26 mouse cellular contexts compared by ENCODE assay signal in the genomic region with DNA sequence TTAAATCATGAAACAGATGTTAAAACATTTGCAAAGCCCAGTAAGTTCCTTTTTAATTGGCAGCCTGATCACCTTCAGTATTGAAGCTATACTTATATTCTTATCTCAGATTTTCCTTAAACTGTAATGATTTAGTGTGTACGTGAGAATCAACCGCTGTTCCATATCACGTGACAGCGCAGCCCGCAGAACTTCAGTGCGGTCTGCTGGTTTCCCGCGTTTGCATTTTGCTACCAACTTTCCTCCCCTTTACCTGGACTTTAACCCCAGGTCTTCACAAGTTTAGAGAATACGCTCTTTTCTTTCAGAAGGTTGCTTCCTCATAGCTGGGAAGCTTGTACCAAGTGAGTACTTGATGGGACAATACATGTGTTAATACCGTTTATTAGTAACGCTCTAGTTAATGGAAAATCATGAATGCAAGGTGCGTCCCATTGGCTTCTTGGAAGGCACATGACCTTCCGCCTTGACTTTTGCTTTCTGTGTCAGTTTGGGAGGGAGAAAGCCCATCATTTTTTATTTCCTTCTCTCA.
DNase-seq lines count a peak whose midpoint lies in the region; ATAC-seq lines count a peak whose summit lies in the region.
"Had no signal": no experiment of that assay in that cellular context is flagged by ENCODE, and none has a peak within 500 bp of the region (broad histone marks: within the 10 kb centered on the region; RNA-seq: fewer than 3 reads in every experiment).

No protein-coding gene starts in this region.

- ATAC-seq in midbrain, embryonic 11.5 days (ENCODE audit: low FRiP score), result no peak
- ATAC-seq: activated CD4-positive, CD25-positive, alpha-beta regulatory T cell, adult 4 months; CD4-positive, CD25-positive, alpha-beta regulatory T cell, adult 4 months; forebrain, embryonic 15.5 days; hindbrain, postnatal 0 days; inflammation-experienced regulatory T-cells, adult 6 months had no signal

- no peaks in the 10 kb centered on the region for H3K27me3 ChIP-seq in midbrain, embryonic 11.5 days (ENCODE audit: control insufficient read depth, insufficient read depth, low read length)
- H3K27me3 ChIP-seq: embryonic facial prominence, embryonic 12.5 days; forebrain, embryonic 12.5 days; forebrain, embryonic 15.5 days; heart, embryonic 12.5 days; heart, embryonic 15.5 days had no signal

- no peaks in the 10 kb centered on the region for H3K36me3 ChIP-seq in midbrain, embryonic 11.5 days (ENCODE audit: control insufficient read depth, insufficient read depth, low read length)
- H3K36me3 ChIP-seq: embryonic facial prominence, embryonic 12.5 days; forebrain, embryonic 12.5 days; forebrain, embryonic 15.5 days; heart, embryonic 12.5 days; heart, embryonic 15.5 days had no signal

- no peak overlapping the region for H3K4me3 ChIP-seq in brown adipose tissue, adult 24 weeks (ENCODE audit: insufficient read depth, low read depth, low read length)
- no peak overlapping the region for H3K4me3 ChIP-seq in midbrain, embryonic 11.5 days (ENCODE audit: low read depth, low read length)
- H3K4me3 ChIP-seq: embryonic facial prominence, embryonic 12.5 days; erythroblast, embryonic 14.5 days; forebrain, embryonic 12.5 days; forebrain, embryonic 15.5 days; heart, embryonic 12.5 days; heart, embryonic 15.5 days had no signal

- H3K27ac ChIP-seq in brown adipose tissue, adult 24 weeks (replicated peaks; ENCODE audit: low read depth, low read length), result peak overlapping the region; percentile 27; the same call in 1 of the 2 replicates
- H3K27ac ChIP-seq in midbrain, embryonic 11.5 days (ENCODE audit: low read depth, low read length), result no peak overlapping the region
- H3K27ac ChIP-seq: embryonic facial prominence, embryonic 12.5 days; forebrain, embryonic 12.5 days; forebrain, embryonic 15.5 days; heart, embryonic 15.5 days; hindbrain, embryonic 14.5 days; hindbrain, postnatal 0 days had no signal

- peak; percentile 64 for DNase-seq in heart, adult 11 months
- no peak for DNase-seq in heart, postnatal 25 days (ENCODE audit: low spot score)
- DNase-seq in kidney, adult 9 months, result peak; percentile 69
- no peak for DNase-seq in kidney, postnatal 14 days
- DNase-seq in midbrain, embryonic 11.5 days (ENCODE audit: low spot score, missing footprints), result no peak
- DNase-seq: adrenal gland, adult 8-10 months; adrenal gland, postnatal 25 days; cerebellum, adult 18-20 months; cerebellum, adult 9-10 months; cerebellum, postnatal 14 days; gastrocnemius, postnatal 10 days; heart, adult 18-20 months; heart, postnatal 10 days; heart, postnatal 4 days had no signal

- H3K9me3 ChIP-seq in midbrain, embryonic 11.5 days (ENCODE audit: control insufficient read depth, low read length), result no peaks in the 10 kb centered on the region
- H3K9me3 ChIP-seq: embryonic facial prominence, embryonic 12.5 days; forebrain, embryonic 12.5 days; forebrain, embryonic 15.5 days; heart, embryonic 12.5 days; heart, embryonic 15.5 days had no signal

- no peak overlapping the region for H3K4me2 ChIP-seq in midbrain, embryonic 11.5 days
- H3K4me2 ChIP-seq: embryonic facial prominence, embryonic 12.5 days; forebrain, embryonic 12.5 days; forebrain, embryonic 15.5 days; heart, embryonic 12.5 days; heart, embryonic 15.5 days; hindbrain, embryonic 14.5 days had no signal

- intact Hi-C loops in heart, postnatal 25 days (cut with DNase I), result no loop called here

- H3K4me1 ChIP-seq in brown adipose tissue, adult 24 weeks (ENCODE audit: control insufficient read depth, insufficient read depth, insufficient read length, low read length), result 0 out of 2 replicates have a peak, but pooled peaks cover 2% of the 10 kb centered on the region
- no peaks in the 10 kb centered on the region for H3K4me1 ChIP-seq in midbrain, embryonic 11.5 days (ENCODE audit: control insufficient read depth, insufficient read depth, low read length)
- H3K4me1 ChIP-seq: embryonic facial prominence, embryonic 12.5 days; forebrain, embryonic 12.5 days; forebrain, embryonic 15.5 days; heart, embryonic 12.5 days had no signal

- WGBS in midbrain, embryonic 11.5 days, result 95% methylated on average over 13 of the region's 13 CpGs

- no peak overlapping the region for H3K9ac ChIP-seq in midbrain, embryonic 11.5 days (ENCODE audit: low read length)
- H3K9ac ChIP-seq: embryonic facial prominence, embryonic 12.5 days; forebrain, embryonic 12.5 days; forebrain, embryonic 15.5 days; heart, embryonic 12.5 days; heart, embryonic 15.5 days; hindbrain, embryonic 14.5 days had no signal

Comparison
In these comparisons a context has a peak if more than half of its experiments do, and no peak if none do; other contexts are left out.
1. DNase-seq: peak in heart, adult 11 months (single experiment) and kidney, adult 9 months (single experiment); none in heart, postnatal 25 days (single experiment), kidney, postnatal 14 days (single experiment) and midbrain, embryonic 11.5 days (single experiment).